Mouse (Mus musculus) myocyte (in vitro differentiated cells): ENCODE data around the gene Rin3.

Source experiments
- CEBPB ChIP-seq: IDR thresholded peaks from 2 replicates; pipeline ENCODE4 v1.6.1; 2011; ENCODE audit warnings: mild to moderate bottlenecking, moderate library complexity; ENCODE audit not compliant: poor library complexity, insufficient read depth, severe bottlenecking
- E2F4 ChIP-seq: IDR thresholded peaks from one replicate; pipeline ENCODE4 v1.6.1; 2011; ENCODE audit warnings: mild to moderate bottlenecking, control low read depth, moderate library complexity; ENCODE audit not compliant: insufficient read depth
- MAX ChIP-seq: IDR thresholded peaks from one replicate; pipeline ENCODE4 v1.6.1; 2011; ENCODE audit warnings: low read depth, mild to moderate bottlenecking, control low read depth
- MYOD1 ChIP-seq, 3 experiments: IDR thresholded peaks; one replicate each; pipeline ENCODE4 v1.6.1; 2011; ENCODE audit warnings: control low read depth in 2 of 3, low read depth in 2 of 3, mild to moderate bottlenecking in 2 of 3, moderate library complexity in 1 of 3; ENCODE audit not compliant: insufficient read length in 2 of 3, control insufficient read depth in 1 of 3
- MYOG ChIP-seq, 3 experiments: IDR thresholded peaks; one replicate each; pipeline ENCODE4 v1.6.1; 2011; ENCODE audit warnings: control low read depth in 2 of 3, low read depth in 2 of 3, mild to moderate bottlenecking in 2 of 3; ENCODE audit not compliant: insufficient read length in 2 of 3, control insufficient read depth in 1 of 3, insufficient read depth in 1 of 3
- POLR2A ChIP-seq: IDR thresholded peaks from one replicate; pipeline ENCODE4 v1.6.1; 2011; ENCODE audit warnings: low read depth, mild to moderate bottlenecking, control low read depth, moderate library complexity; ENCODE audit not compliant: insufficient read length
- POLR2AphosphoS2 ChIP-seq: IDR thresholded peaks from one replicate; pipeline ENCODE4 v1.6.1; 2011; ENCODE audit warnings: low read depth, control low read depth; ENCODE audit not compliant: insufficient read length
- REST ChIP-seq: IDR thresholded peaks from one replicate; pipeline ENCODE4 v1.6.1; 2011; ENCODE audit warnings: mild to moderate bottlenecking, control low read depth, moderate library complexity; ENCODE audit not compliant: insufficient read depth, insufficient read length
- SRF ChIP-seq: IDR thresholded peaks from one replicate; pipeline ENCODE4 v1.6.1; 2011; ENCODE audit warnings: low read depth; ENCODE audit not compliant: control insufficient read depth, insufficient read length
- TCF12 ChIP-seq: IDR thresholded peaks from one replicate; pipeline ENCODE4 v1.6.1; 2011; ENCODE audit warnings: mild to moderate bottlenecking, control low read depth; ENCODE audit not compliant: poor library complexity, insufficient read depth, severe bottlenecking
- TCF3 ChIP-seq: IDR thresholded peaks from one replicate; pipeline ENCODE4 v1.6.1; 2011; ENCODE audit warnings: low read depth, control low read depth; ENCODE audit not compliant: insufficient read length
- USF1 ChIP-seq: IDR thresholded peaks from one replicate; pipeline ENCODE4 v1.6.1; 2011; ENCODE audit warnings: low read depth, mild to moderate bottlenecking, control low read depth, moderate library complexity

GRCm38 (mm10) chr12:102310261-102310660 lies 27.4 kb downstream of the Rin3 start:
- TF ChIP-seq CEBPB (no peak), POLR2A (no peak), POLR2AphosphoS2 (no peak), MYOG (IDR thresholded peaks at IDR 0.05; ENCODE audit: control insufficient read depth in 1 of 3, insufficient read depth in 1 of 3, insufficient read length in 2 of 3, low read depth in 2 of 3) (no peak), TCF12 (no peak), SRF (no peak), MAX (no peak), USF1 (no peak), MYOD1 (IDR thresholded peaks at IDR 0.05; ENCODE audit: control insufficient read depth in 1 of 3, insufficient read length in 2 of 3, low read depth in 2 of 3) (no peak), E2F4 (no peak), REST (no peak), TCF3 (no peak)
